Mouse (Mus musculus) adrenal gland, adult (tissue): Measurements from ENCODE around the gene Wdr83os.
"Not testable (repeated sequence)": the region's sequence is repeated elsewhere in the genome, so short reads cannot be mapped to it uniquely, and the experiment has no call there.

Source experiments
- DNase-seq, 2 experiments: peaks; one replicate each; pipeline ENCODE4 v3.0.0; 2022 to 2023; ENCODE audit warnings: low spot score in 1 of 2; ENCODE audit not compliant: inconsistent age in 2 of 2

The Wdr83os gene

DNA sequence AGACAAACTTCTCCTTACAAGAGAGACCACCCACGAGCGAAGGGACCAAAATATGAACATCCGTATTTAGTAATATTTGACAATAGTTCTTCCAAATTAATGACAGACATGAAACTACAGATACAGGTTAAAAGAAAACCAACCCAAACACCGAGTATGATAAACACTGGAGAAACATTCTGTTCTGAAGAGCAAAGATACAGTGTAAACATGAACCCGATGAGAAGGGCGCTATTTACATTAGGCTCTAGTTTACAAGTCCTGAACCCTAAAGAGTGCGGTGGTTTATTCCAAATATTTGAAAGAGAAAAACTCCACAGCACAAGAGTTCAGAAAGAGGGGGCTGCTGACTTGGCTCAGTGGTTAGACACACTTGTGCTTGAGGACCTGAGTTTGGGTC is 36.4 kb downstream of the Wdr83os start:
- no peak for DNase-seq

DNA sequence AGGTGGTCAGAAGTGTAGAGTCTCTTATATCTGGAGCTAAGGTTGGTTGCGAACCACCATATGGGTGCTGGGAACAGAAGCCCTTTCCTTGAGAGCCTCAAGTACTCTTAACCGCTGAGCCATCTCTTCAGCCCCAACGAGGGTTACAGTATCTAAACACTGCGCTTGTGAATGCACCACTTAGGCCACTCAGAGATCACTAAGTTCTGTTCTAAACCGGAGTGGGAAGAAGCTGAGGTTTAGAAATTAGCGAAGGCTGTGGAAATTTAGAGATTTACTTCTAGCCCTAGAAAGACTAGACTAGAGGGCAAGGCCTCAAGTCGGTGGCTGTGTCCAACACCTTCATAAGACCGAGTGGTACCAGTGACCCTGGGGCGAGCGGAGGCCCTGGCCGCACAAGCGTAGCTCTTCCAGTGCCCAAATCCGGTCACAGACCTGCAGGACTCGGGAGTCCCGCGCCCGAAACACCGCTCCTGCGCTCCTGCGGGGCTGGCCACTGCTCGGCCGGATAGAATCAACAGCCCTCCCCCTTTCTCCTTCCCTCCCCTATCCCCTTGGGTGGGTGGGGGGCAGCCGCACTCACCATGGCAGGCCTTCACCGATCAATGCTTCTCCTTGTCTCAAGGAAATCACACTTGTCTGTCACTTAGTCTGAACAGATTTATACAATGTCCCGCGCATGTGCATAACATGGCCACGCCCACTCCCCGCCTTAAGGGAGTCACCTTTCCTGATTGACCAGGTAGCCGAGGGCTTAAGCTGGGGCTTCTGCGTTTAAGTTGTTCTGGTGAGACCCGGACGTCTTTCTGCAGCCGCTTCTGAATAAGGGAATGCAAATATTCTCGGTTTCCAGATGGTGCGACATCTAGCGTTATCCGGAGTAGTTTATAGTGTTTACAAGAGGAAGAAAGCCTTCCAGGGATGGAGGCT is 38.8 kb downstream of the Wdr83os start:
- DNase-seq = peak; percentile 79 to 95

DNA sequence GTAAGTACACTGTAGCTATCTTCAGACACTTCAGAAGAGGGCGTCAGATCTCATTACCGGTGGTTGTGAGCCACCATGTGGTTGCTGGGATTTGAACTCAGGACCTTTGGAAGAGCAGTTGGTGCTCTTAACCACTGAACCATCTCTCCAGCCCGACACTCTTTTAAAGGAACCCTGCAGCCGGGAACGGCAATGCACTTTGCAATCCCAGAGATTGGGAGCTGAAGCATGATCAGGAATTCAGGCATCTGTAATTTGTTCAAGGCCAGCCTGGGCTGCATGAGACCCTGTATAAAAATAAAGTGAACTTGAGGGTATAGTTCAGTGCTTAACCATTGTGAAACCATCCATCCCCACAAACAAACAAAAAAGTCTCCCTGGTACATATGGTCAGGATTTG is 39.7 kb downstream of the Wdr83os start:
- not testable (repeated sequence) for DNase-seq

DNA sequence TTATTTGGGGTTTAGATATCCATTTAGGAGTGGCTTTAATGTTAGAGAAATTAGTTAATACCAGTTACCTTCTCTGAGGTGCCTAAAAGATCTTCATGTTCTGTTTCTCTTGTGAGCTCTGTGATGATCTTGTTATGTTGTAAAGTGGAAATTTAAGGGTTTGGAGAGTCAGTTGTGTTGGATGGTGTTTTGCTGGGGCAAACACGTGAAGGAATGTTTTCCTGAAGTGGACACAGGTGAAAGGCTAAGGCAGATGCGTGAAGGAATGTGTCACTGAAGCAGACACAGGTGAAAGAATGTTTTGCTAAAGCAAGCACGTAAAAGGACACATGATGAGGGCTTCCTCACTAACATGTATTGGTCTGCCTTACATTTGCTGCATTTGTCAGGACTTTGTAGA is 42.5 kb downstream of the Wdr83os start, which contains the start of gene Zfp791:
Gene Zfp791, minus strand, starts transcription at position 101 of the 400 bp plus-strand sequence.
- no peak for DNase-seq

DNA sequence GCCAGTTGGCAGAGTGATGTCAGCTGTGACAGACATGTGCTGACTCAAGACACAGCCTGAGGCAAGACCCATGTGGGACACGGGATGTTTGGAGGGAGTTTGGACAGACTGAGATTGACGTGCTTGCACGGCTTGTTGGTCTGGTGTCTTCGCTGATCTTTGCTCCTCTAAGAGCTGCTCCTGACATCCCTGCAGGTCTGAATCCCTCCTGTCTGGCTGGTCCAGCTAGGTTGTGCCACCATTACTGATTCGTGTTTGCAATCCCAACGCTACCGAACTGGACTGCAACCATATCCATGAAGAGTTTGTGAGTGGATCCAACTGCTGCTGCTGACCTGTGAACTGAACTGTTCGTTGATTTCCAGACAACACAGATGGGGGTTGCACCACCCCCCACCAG is 43.2 kb downstream of the Wdr83os start:
- no peak for DNase-seq
